Mouse (Mus musculus): Measurements from ENCODE around the gene Pim2.

DNA sequence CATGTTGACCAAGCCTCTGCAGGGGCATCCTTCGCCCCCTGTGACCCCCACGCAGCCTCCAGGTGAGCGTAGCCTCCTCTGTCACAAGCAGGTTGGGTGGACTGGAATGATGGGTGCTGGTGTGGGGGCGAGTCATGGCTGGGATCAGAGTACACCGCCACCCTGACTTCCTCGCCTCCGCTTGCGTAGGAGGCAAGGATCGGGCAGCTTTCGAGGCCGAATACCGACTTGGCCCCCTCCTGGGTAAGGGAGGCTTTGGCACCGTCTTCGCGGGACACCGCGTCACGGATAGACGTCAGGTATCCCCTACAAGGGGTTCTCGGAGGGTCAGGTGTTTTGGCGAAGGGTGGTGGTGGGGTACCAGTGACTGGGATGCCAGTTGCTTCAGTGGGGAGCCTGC is 433 bp downstream of the Pim2 start:
- TF ChIP-seq POLR2A (IDR thresholded peaks at IDR 0.05; ENCODE audit: extremely low read depth, insufficient read depth, low read length) (no peak), CTCF (IDR thresholded peaks at IDR 0.05; ENCODE audit: extremely low read depth, insufficient read depth, low read length) (no peak)

Data from cortical plate, adult 2 months (tissue).